Mouse (Mus musculus) layer of hippocampus, adult 9-11 months (tissue): Measurements from ENCODE around the gene G0s2.
A peak's percentile ranks its signal among the peaks of the same experiment; 100 is the strongest.

Experiments
- DNase-seq: peaks from one replicate; pipeline ENCODE4 v3.0.0; 2022

Gene G0s2

GRCm38 (mm10) chr1:193252616-193253015 is 20.4 kb downstream of the G0s2 start:
- no peak for DNase-seq

DNA sequence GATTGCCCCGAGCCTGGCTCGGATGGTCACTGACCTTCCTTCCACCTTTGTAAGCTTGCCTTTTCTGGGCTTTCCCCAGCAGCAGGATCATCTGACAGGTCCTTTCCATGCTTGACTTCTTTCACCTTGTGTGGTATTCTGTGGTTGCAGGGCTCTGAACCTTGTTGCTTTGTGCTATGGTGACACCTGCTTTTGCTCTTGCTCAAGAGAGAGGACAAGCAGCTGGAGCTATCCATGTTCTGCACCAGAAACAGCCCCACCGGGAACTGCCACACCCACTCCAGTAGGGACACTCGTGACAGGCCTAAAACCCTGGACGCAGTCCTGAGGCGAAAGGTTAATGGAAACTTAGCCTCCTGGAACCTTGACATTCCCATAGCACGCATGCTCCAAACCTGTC is 21.6 kb downstream of the G0s2 start:
- DNase-seq = no peak

DNA sequence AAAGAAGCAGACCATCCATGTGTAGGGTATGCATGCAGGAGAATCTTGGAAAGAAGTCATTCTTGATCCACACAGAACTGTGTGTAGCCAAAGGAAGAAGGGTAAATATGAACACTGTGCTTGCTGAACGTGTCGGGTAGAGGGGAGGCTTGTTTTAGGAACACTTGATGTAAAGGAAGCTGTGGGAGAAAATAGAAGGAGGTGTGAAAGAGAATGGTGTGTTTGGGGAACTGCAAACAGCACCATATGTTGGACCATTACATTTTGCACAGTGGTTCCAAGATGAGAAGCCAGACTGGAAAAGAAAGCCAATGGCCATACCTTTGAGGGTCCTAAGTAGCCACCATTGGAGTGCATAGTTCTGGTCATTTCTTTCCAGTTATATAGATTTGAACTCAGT is 23.0 kb downstream of the G0s2 start:
- no peak for DNase-seq

- no peak for DNase-seq
Measured at GRCm38 (mm10) chr1:193244235-193244634, 28.8 kb downstream of the G0s2 start.

DNA sequence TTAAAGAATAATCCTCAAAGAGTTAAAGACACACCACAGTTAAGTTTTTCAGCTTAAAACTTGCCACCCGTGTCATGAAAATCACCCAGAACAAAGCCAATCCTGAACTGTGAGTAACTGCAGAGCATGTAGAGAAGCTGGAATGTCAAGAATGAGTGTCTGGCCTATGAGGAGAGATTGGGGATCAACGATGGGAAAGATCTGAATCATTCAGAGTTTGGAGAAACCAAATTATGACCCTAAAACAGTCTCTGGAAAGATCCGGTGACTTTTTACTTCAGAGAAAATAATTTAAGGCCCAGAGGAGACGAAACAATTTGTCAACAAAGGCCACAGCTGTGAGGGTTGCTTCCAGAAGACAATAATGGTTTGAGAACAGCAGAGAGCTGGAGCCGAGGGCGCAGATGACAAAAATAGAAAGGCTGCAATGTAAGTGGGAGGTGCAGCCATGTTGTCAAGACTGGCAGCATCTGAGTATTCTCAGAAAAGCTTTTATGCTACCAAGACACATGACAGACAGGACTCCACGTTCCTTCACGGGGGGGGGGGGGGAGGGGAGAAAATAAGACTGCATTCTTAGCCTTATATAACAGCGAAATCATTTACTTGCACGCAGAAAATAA is 29.3 kb downstream of the G0s2 start:
- DNase-seq = peak; percentile 37

DNA sequence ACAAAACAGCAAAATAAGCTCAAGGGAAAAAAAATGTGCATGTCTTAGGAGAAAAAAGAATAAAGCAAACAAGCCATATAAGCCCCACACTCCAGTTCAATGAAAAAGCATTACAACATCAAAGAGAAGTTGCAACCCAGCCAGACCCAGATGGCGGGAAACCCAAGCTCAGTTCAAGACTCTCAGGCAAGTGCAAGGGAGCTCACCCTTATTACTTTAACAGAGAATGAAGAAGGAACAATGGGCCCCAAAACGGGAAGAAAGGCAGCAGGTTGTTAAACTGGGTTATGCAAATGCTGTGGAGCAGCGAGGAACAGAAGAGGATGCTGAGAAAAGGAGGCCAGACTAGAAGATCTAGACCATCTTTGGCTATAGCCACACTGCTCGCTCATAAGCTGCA is 30.2 kb downstream of the G0s2 start:
- no peak for DNase-seq

GRCm38 (mm10) chr1:193242238-193242637 is 30.8 kb downstream of the G0s2 start:
- DNase-seq = peak; percentile 95

DNA sequence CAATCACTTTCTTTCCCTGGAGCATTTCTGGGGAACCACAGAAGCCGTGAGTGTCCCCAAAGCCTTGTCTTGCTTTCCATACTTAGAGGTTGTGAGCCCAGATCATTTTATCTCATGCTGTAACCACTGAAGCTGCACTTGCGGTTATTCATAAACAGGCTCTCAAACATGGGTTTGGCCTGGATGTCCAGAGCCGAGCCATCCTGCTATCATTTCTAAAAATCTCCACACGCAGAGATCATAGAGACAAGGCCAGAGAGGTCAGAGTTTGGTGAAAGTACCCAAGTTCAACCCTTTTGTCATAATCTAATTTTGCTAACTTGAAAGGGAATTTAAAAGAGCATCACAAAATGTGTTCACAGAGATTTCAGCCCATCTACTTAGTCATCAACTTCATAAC is 31.6 kb downstream of the G0s2 start:
- DNase-seq = no peak

DNA sequence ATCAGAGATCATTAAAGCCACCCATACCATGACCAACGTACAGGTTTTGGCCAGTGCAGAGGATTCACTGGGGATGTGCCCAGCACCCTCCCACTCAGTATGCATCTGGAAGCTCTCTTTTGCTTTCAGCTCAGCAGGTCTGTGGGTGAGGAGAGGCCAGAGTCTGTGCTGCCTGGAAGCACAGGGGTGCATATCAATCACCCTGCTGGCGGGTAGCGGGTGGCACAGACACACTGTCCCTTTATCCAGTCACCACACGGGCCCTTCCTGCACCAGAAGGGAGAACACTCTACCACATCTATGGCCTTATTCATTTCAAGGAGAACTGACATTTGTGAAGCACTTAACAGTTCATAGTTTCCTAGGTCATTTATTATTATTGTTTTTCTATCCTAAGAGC is 34.6 kb downstream of the G0s2 start:
- peak; percentile 32 for DNase-seq

DNA sequence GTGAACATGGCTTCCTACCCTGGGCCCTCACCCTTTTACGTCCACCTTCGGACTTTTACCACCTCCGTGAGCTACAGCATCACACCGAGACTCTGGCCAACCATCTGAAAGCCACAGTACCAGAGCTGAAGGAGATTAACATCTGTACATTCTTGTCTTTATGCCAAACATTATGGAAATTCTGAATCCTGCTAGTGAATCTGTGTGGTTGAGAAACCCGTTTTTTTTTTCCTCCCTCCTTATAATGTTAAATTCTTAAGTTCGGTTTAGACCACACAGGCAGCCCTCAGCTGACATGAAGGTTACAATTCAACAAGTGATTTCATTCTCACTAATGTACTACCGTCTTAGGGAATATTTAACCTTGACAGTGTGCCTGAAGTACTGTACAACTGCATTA is 38.1 kb downstream of the G0s2 start:
- no peak for DNase-seq

GRCm38 (mm10) chr1:193234130-193234645 is 38.8 kb downstream of the G0s2 start:
- no peak for DNase-seq

GRCm38 (mm10) chr1:193232732-193233131 is 40.3 kb downstream of the G0s2 start:
- no peak for DNase-seq

DNA sequence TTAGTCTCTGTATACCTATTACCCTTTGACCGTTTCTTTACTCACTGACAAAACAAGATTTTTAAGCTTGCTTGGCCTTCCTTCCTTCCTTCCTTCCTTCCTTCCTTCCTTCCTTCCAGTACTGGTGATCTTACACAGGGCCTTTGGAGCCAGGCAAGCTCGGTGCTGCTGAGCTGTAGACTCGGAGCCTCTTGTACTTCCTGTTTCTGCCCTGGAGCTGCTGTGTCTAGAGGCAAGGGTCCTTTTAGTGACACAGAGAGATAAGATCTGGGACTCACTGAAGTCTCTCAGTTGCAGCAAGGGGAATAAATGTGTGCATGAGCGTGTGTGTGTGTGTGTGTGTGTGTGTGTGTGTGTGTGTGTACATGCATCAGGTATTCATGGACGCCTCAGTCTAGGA is 42.1 kb downstream of the G0s2 start:
- DNase-seq = no peak

DNA sequence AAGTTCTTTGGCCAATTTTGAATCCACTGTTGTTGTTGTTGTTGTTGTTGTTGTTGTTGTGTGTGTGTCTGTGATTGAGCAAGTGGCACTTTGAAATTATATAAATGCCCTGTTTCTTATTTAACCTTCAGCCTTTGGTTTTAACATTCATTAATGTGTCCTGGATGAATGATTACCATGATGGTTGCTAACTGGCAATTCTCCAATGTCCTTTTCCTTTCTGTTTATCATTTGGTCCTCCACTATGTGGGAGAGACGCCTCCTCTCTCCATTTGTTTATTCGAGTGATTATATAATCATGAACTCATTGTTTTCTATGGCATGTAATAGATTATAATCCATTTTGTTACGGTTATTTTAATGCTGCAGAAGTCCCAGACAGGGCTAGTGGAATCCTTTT is 42.5 kb downstream of the G0s2 start:
- DNase-seq = no peak

DNA sequence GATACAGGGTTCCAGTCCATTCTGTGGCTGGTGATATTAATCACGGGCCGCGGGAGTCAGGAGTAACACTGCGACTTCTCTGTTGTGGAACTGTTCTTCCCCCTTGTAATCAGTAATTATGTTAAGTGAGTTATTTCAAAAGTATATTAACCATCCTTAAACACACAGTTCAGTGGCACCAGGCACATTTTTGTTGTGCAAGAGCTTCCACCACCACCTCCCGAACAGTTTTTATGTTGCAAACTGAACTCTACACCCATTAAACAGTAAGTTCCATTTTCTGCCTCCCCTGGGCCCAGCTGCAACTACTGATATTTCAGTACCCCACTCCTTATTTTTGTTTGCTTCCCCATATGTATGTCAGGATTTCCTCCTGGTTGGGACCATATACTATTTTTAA is 43.4 kb downstream of the G0s2 start:
- DNase-seq = no peak

DNA sequence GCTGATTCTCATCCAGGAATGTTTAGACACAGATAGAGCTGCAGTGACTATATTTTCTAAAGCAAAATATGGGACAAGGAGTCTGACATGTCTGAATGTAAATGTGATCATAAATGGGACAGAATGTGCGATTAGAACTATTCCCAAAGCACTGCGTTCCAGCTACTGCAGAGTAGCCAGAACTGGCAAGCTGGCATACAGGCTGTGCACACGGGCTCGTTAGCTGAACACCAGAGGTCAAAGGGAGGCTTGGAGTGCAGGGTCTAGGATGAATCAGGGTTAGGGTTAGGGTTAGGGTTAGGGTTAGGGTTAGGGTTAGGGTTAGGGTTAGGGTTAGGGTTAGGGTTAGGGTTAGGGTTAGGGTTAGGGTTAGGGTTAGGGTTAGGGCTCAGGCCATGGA is 45.5 kb downstream of the G0s2 start:
- DNase-seq = no peak

DNA sequence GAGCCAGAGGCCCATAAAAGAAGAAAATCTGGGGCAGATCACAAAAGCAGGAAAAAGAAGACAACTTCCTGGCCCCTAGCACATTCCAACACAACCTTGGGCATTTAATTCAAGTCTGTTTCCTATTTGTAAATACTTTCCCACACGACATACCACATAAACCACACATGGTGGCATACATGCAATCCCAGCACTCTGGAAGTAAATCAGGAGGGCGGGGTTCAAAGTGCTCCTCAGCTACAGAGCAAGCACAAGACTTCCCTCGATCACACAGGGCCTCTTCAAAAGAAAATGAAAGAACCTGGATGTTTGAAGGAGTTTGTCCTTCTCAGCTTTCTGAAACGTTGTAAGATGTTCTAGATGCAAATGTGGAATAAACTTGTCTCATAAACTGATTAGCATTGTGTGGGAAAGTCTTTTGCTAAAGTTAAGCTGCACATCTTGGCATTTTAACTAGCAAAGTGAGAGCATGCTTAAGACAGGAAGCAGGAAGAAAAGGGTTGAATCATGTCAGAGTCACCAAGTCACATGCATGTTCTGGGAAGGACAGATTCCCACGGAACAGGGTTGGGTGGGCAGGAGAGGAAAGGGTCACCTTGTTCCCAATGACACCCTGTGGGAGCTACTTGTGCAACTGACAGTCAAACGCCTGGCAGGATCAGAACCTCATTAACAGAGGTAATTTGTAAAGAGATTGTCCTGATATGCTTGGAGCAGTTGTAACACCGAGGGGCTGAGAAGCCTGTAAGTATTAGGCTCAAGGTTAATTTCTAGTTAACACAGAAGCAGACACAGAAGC is 46.1 kb downstream of the G0s2 start:
- DNase-seq = no peak

- no peak for DNase-seq
Measured at GRCm38 (mm10) chr1:193226114-193226513, 46.9 kb downstream of the G0s2 start.

GRCm38 (mm10) chr1:193225531-193225930 is 47.5 kb downstream of the G0s2 start:
- no peak for DNase-seq
